Mouse (Mus musculus): ENCODE data around the gene Dnajc1.

DNA sequence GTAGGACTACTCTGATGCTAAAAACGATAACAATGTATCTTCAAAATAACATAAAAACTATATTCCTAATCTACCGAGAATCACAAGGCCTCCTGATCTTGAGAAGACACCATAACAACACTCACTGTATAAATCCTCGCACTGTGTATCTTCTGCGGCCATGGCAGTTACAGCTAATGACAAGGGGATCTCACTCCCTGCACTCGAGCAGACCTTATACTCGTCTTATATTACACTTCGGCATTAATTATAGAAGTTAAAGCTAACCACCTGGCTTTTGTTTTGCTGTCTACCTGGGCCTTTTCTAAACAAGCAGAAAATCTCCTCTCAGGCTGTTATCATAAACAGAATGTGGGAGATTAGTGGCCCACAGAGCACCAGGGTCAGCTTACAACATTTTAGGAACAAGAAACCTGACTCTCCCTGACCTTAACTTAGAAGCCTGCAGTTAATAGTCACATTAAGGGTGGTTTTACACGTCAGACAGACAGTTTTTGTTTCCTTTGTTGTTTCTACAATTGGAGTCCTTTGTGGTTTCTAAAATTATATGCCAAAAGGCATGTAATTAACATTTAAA lies 164.1 kb downstream of the Dnajc1 start:
- TF ChIP-seq GATA1 (IDR thresholded peaks at IDR 0.05; ENCODE audit: borderline replicate concordance, low read length) (no peak), FLI1 (IDR thresholded peaks at IDR 0.05; ENCODE audit: low read length) (no peak)

Measured in megakaryocyte, embryonic 14.5 days (primary cell).